Mouse (Mus musculus): ENCODE results near the gene Tctex1d2. TPM values are rescaled to one million over a fixed set of nuclear protein-coding genes. Genes with fewer than 3 reads are reported as not detected.

The Tctex1d2 gene
- total and polyA plus RNA-seq, 3 experiments = not detected

GRCm38 (mm10) chr16:32460518-32460917 lies 41.0 kb downstream of the Tctex1d2 start:
- H3K27me3 ChIP-seq (replicated peaks) = no peaks in the 10 kb centered on the region
- dilution Hi-C loops (cut with MboI; ENCODE audit: extremely low pct_ligation_motif_present, extremely low pct_unique_long_range_greater_than_20kb, low sequenced_read_pairs) (no loop called here), in situ Hi-C loops (cut with MboI; ENCODE audit: low pct_ligation_motif_present, low pct_unique_long_range_greater_than_20kb, low sequenced_read_pairs) (loop anchor here (10.0 to 25.0 kb wide), 2 partner anchors 198 to 356 kb away; partner anchors contain the start of gene Smco1)
- no peak overlapping the region for H3K4me2 ChIP-seq (ENCODE audit: insufficient read depth, low read depth, poor library complexity, severe bottlenecking)
- peaks cover 21 to 41% of the 10 kb centered on the region in 2 experiments for H3K36me3 ChIP-seq (replicated peaks in 1 of 2; ENCODE audit: control insufficient read depth in 1 of 2, insufficient read depth in 1 of 2, low read length in 1 of 2)
- H3K4me3 ChIP-seq (replicated peaks in 1 of 3; ENCODE audit: low read depth in 2 of 3, low read length in 2 of 3, poor library complexity in 1 of 3) = no peak overlapping the region
- H3K9ac ChIP-seq (ENCODE audit: insufficient read depth, low read depth) = no peak overlapping the region
- no peak overlapping the region for H3K27ac ChIP-seq (ENCODE audit: insufficient read depth, low read depth)
- TF ChIP-seq JUN (IDR thresholded peaks at IDR 0.05; ENCODE audit: insufficient read depth, low read depth, low read length) (no peak), RAD21 (IDR thresholded peaks at IDR 0.05; ENCODE audit: low read depth, low read length) (peak; percentile 11), EP300 (IDR thresholded peaks at IDR 0.05; ENCODE audit: low read length) (no peak), CHD2 (IDR thresholded peaks at IDR 0.05; ENCODE audit: low read length) (no peak), SIN3A (IDR thresholded peaks at IDR 0.05; ENCODE audit: low read length) (no peak), NELFE (IDR thresholded peaks at IDR 0.05; ENCODE audit: low read depth, low read length) (no peak), SMC3 (IDR thresholded peaks at IDR 0.05; ENCODE audit: low read depth, low read length) (peak; percentile 39; the same call in 1 of the 2 replicates), MYC (IDR thresholded peaks at IDR 0.05; ENCODE audit: low read depth, low read length) (no peak), CTCF (conservative IDR thresholded peaks at IDR 0.05 in 1 of 2, IDR thresholded peaks at IDR 0.05 in 1 of 2; ENCODE audit: low read depth in 2 of 2, low read length in 2 of 2) (peak in 1 of 2 experiments; percentile 38; a peak in 2 of 4 replicates), MEF2A (IDR thresholded peaks at IDR 0.05; ENCODE audit: borderline replicate concordance, low read depth, low read length) (no peak)
- no peaks in the 10 kb centered on the region for H3K9me3 ChIP-seq (replicated peaks; ENCODE audit: low read length)
- DNase-seq (ENCODE audit: extremely low read depth) = peak; percentile 14
- H3K4me1 ChIP-seq (ENCODE audit: control insufficient read depth in 1 of 2, insufficient read depth in 2 of 2) = peaks cover 2 to 9% of the 10 kb centered on the region in 2 experiments; a peak in 2 of 4 replicates
- H3K79me2 ChIP-seq (replicated peaks; ENCODE audit: control insufficient read depth, extremely low read depth, insufficient read depth, poor library complexity, severe bottlenecking) = no peaks in the 10 kb centered on the region

- Histone ChIP-seq H3K4me1 (ENCODE audit: control insufficient read depth in 1 of 2, insufficient read depth in 2 of 2) (peaks cover 2 to 20% of the 10 kb centered on the region in 2 experiments; a peak in 2 of 4 replicates), H3K4me2 (ENCODE audit: insufficient read depth, low read depth, poor library complexity, severe bottlenecking) (no peak overlapping the region), H3K79me2 (replicated peaks; ENCODE audit: control insufficient read depth, extremely low read depth, insufficient read depth, poor library complexity, severe bottlenecking) (no peaks in the 10 kb centered on the region), H3K36me3 (replicated peaks in 1 of 2; ENCODE audit: control insufficient read depth in 1 of 2, insufficient read depth in 1 of 2, low read length in 1 of 2) (peaks cover 19 to 40% of the 10 kb centered on the region in 2 experiments), H3K27me3 (replicated peaks) (no peaks in the 10 kb centered on the region), H3K4me3 (replicated peaks in 1 of 3; ENCODE audit: low read depth in 2 of 3, low read length in 2 of 3, poor library complexity in 1 of 3) (no peak overlapping the region), H3K9ac (ENCODE audit: insufficient read depth, low read depth) (no peak overlapping the region), H3K9me3 (replicated peaks; ENCODE audit: low read length) (no peaks in the 10 kb centered on the region), H3K27ac (ENCODE audit: insufficient read depth, low read depth) (no peak overlapping the region)
- dilution Hi-C loops (cut with MboI; ENCODE audit: extremely low pct_ligation_motif_present, extremely low pct_unique_long_range_greater_than_20kb, low sequenced_read_pairs) = no loop called here
- in situ Hi-C loops (cut with MboI; ENCODE audit: low pct_ligation_motif_present, low pct_unique_long_range_greater_than_20kb, low sequenced_read_pairs) = loop anchor here (10.0 to 25.0 kb wide), 2 partner anchors 199 to 357 kb away; partner anchors contain the start of gene Smco1
- DNase-seq (ENCODE audit: extremely low read depth) = no peak
- TF ChIP-seq MAX (IDR thresholded peaks at IDR 0.05; ENCODE audit: low read length) = no peak
- TF ChIP-seq ZC3H11A (IDR thresholded peaks at IDR 0.05; ENCODE audit: low read depth, low read length) = no peak
- TF ChIP-seq MEF2A (IDR thresholded peaks at IDR 0.05; ENCODE audit: borderline replicate concordance, low read depth, low read length) = no peak
- TF ChIP-seq UBTF (IDR thresholded peaks at IDR 0.05; ENCODE audit: low read depth, low read length) = no peak
- no peak for TF ChIP-seq MAZ (IDR thresholded peaks at IDR 0.05; ENCODE audit: low read depth, low read length)
- no peak for TF ChIP-seq POLR2A (IDR thresholded peaks at IDR 0.05; ENCODE audit: low read depth, low read length)
- no peak for TF ChIP-seq TBP (conservative IDR thresholded peaks at IDR 0.05; ENCODE audit: low read depth, low read length)
- no peak for TF ChIP-seq TCF12 (IDR thresholded peaks at IDR 0.05; ENCODE audit: low read depth, low read length)
- TF ChIP-seq CHD1 (IDR thresholded peaks at IDR 0.05; ENCODE audit: low read depth, low read length) = no peak
- no peak for TF ChIP-seq EP300 (IDR thresholded peaks at IDR 0.05; ENCODE audit: low read length)
- no peak for TF ChIP-seq POLR2AphosphoS2 (IDR thresholded peaks at IDR 0.05; ENCODE audit: low read depth, low read length)
- TF ChIP-seq ELF1 (IDR thresholded peaks at IDR 0.05; ENCODE audit: low read depth, low read length) = no peak
Measured at GRCm38 (mm10) chr16:32461713-32462112, 42.2 kb downstream of the Tctex1d2 start.
